Mouse (Mus musculus) megakaryocyte, embryonic 14.5 days (primary cell): ENCODE measurements around the gene Lef1.

Experiments used
- FLI1 ChIP-seq: IDR thresholded peaks from 2 replicates; pipeline ENCODE4 v1.6.1; 2012; ENCODE audit warnings: low read length, inconsistent platforms, mixed read lengths
- GATA1 ChIP-seq: IDR thresholded peaks from 3 replicates; pipeline ENCODE4 v1.6.1; 2012; ENCODE audit warnings: mixed read lengths, low read length, inconsistent platforms, borderline replicate concordance

- no peak for TF ChIP-seq GATA1
- TF ChIP-seq FLI1: no peak
These were observed 148.7 kb downstream of the Lef1 start for GRCm38 (mm10) chr3:131258921-131259320.
